Mouse (Mus musculus) bone marrow, adult 2 months (tissue): ENCODE results near the gene Lmx1b.

Experiments used
- CTCF ChIP-seq: fragments of 200-500 bp; IDR thresholded peaks from 2 replicates; pipeline ENCODE4 v1.5.1; 2011; ENCODE audit warnings: low read length, control low read depth; ENCODE audit not compliant: control insufficient read depth, insufficient read depth
- POLR2A ChIP-seq: fragments of 200-500 bp; IDR thresholded peaks from 2 replicates; pipeline ENCODE4 v1.6.1; 2011; ENCODE audit warnings: low read depth, mild to moderate bottlenecking, control low read depth, low read length, borderline replicate concordance; ENCODE audit not compliant: control insufficient read depth

DNA sequence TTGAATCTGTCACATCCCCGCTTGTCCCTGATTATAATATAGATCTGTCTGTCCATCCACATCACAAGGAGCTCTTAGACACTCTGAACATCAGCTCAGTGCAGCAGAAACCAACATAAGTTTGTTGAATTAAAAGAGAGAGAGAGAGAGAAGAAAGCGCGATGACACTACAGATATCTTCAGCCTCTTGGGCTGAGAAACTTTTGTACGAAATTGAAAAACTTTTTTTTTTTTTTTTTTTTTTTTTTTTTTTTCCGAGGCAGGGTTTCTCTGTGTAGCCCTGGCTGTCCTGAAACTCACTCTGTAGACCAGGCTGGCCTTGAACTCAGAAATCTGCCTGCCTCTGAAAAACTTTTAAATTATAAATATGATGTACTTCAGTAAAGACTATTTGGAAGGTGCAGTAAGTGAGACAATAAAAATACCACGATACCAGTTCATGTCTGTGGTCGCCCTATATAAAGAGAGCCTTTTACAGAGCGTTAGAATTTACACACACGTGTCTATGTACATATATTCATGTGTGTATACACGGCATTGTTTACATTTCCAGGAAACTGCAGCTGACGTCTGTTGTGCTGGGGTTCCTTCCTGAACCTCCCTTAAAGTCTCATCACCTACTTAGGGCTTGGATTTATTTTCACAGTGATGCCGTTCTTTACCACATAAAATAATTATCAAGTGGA is 18.4 kb upstream of the Lmx1b start:
- no peak for TF ChIP-seq POLR2A
- no peak for TF ChIP-seq CTCF
